Mouse (Mus musculus) MEL (cell line): ENCODE measurements around the gene Cstl1. TPM values are rescaled to one million over a fixed set of nuclear protein-coding genes. Genes with fewer than 3 reads are reported as not detected.

Experiments
- DNase-seq: peaks from one replicate; pipeline ENCODE4 v3.0.0; 2011; ENCODE audit warnings: low read depth, low spot score
- H3K27ac ChIP-seq: 2 replicates; pipeline ENCODE4 v1.5.1; 2012; ENCODE audit warnings: low read depth, mild to moderate bottlenecking, control low read depth, low read length, moderate library complexity; ENCODE audit not compliant: control insufficient read depth
- H3K27me3 ChIP-seq, 2 experiments: fragments of 150-350 bp in 1 of 2; sonication (generic) in 1 of 2; 2 replicates each; pipeline ENCODE4 v1.6.1; 2012; ENCODE audit warnings: low read length in 2 of 2, mild to moderate bottlenecking in 2 of 2, improper control_type of control experiment in 1 of 2, moderate library complexity in 1 of 2; ENCODE audit not compliant: insufficient read depth in 2 of 2, control insufficient read depth in 1 of 2
- H3K36me3 ChIP-seq, 2 experiments: 2 replicates each; pipeline ENCODE4 v1.6.1; 2012 to 2014; ENCODE audit warnings: low read length in 2 of 2, improper control_type of control experiment in 1 of 2, inconsistent platforms in 1 of 2, mild to moderate bottlenecking in 1 of 2; ENCODE audit not compliant: insufficient read depth in 2 of 2, control insufficient read depth in 1 of 2
- H3K4me1 ChIP-seq, 2 experiments: fragments of 150-350 bp in 1 of 2; sonication (generic) in 1 of 2; 2 replicates each; pipeline ENCODE4 v1.6.1; 2012; ENCODE audit warnings: low read length in 2 of 2, improper control_type of control experiment in 1 of 2, mild to moderate bottlenecking in 1 of 2; ENCODE audit not compliant: insufficient read depth in 2 of 2, control insufficient read depth in 1 of 2
- H3K4me3 ChIP-seq, 2 experiments: fragments of 150-350 bp in 1 of 2; sonication (generic) in 1 of 2; 2 replicates each; pipeline ENCODE4 v1.5.1; 2012; ENCODE audit warnings: low read depth in 2 of 2, low read length in 2 of 2, mild to moderate bottlenecking in 2 of 2, moderate library complexity in 2 of 2, control low read depth in 1 of 2, improper control_type of control experiment in 1 of 2; ENCODE audit not compliant: control insufficient read depth in 1 of 2, insufficient read depth in 1 of 2
- H3K79me2 ChIP-seq: 2 replicates; pipeline ENCODE4 v1.6.1; 2012; ENCODE audit warnings: mild to moderate bottlenecking, low read length, moderate library complexity; ENCODE audit not compliant: control insufficient read depth, poor library complexity, insufficient read depth
- H3K9ac ChIP-seq: 2 replicates; pipeline ENCODE4 v1.6.1; 2012; ENCODE audit warnings: low read depth, mild to moderate bottlenecking, control low read depth, low read length, moderate library complexity; ENCODE audit not compliant: control insufficient read depth, poor library complexity, severe bottlenecking
- H3K9me3 ChIP-seq: fragments of 150-350 bp; sonication (generic); replicated peaks from 2 replicates; pipeline ENCODE4 v1.6.1; 2012; ENCODE audit warnings: mild to moderate bottlenecking, low read length, improper control_type of control experiment, moderate library complexity; ENCODE audit not compliant: insufficient read depth
- BHLHE40 ChIP-seq: IDR thresholded peaks from 2 replicates; pipeline ENCODE4 v1.6.1; 2012; ENCODE audit warnings: low read depth, mild to moderate bottlenecking, inconsistent platforms, low read length, improper control_type of control experiment, borderline replicate concordance
- CHD1 ChIP-seq: IDR thresholded peaks from 2 replicates; pipeline ENCODE4 v1.6.1; 2012; ENCODE audit warnings: low read depth, mild to moderate bottlenecking, inconsistent platforms, low read length, improper control_type of control experiment
- CHD2 ChIP-seq: IDR thresholded peaks from 2 replicates; pipeline ENCODE4 v1.6.1; 2011; ENCODE audit warnings: low read length, improper control_type of control experiment
- CTCF ChIP-seq, 3 experiments: IDR thresholded peaks in 2 of 3; conservative IDR thresholded peaks in 1 of 3; 2 replicates each; pipeline ENCODE4 v1.5.1; 2011 to 2012; ENCODE audit warnings: low read length in 3 of 3, low read depth in 2 of 3, mild to moderate bottlenecking in 2 of 3, improper control_type of control experiment in 1 of 3, inconsistent platforms in 1 of 3, mixed read lengths in 1 of 3, moderate library complexity in 1 of 3; ENCODE audit not compliant: control insufficient read depth in 1 of 3, insufficient read depth in 1 of 3, poor library complexity in 1 of 3, severe bottlenecking in 1 of 3
- E2F4 ChIP-seq: IDR thresholded peaks from 2 replicates; pipeline ENCODE4 v1.6.1; 2011; ENCODE audit warnings: low read depth, low read length, improper control_type of control experiment, borderline replicate concordance
- ELF1 ChIP-seq: IDR thresholded peaks from 2 replicates; pipeline ENCODE4 v1.6.1; 2014; ENCODE audit warnings: low read depth, mild to moderate bottlenecking, inconsistent platforms, low read length, improper control_type of control experiment, moderate library complexity
- GABPA ChIP-seq: IDR thresholded peaks from 2 replicates; pipeline ENCODE4 v1.6.1; 2012; ENCODE audit warnings: low read depth, mild to moderate bottlenecking, inconsistent platforms, low read length, improper control_type of control experiment, moderate library complexity
- JUND ChIP-seq: IDR thresholded peaks from 2 replicates; pipeline ENCODE4 v1.6.1; 2011; ENCODE audit warnings: low read depth, mild to moderate bottlenecking, improper control_type of control experiment, low read length
- KAT2A ChIP-seq: conservative IDR thresholded peaks from 2 replicates; pipeline ENCODE4 v1.6.1; 2012; ENCODE audit warnings: low read depth, low read length, improper control_type of control experiment, inconsistent platforms
- NELFE ChIP-seq: IDR thresholded peaks from 2 replicates; pipeline ENCODE4 v1.6.1; 2011; ENCODE audit warnings: low read depth, low read length, improper control_type of control experiment
- POLR2AphosphoS2 ChIP-seq: IDR thresholded peaks from 2 replicates; pipeline ENCODE4 v1.6.1; 2011; ENCODE audit warnings: low read length, improper control_type of control experiment
- POLR2AphosphoS5 ChIP-seq: IDR thresholded peaks from 2 replicates; pipeline ENCODE4 v1.6.1; 2012; ENCODE audit warnings: low read depth, borderline replicate concordance, mild to moderate bottlenecking, inconsistent platforms, low read length, moderate library complexity, mixed read lengths
- RAD21 ChIP-seq: IDR thresholded peaks from 2 replicates; pipeline ENCODE4 v1.6.1; 2011; ENCODE audit warnings: mild to moderate bottlenecking, low read depth, low read length, improper control_type of control experiment
- RCOR1 ChIP-seq: IDR thresholded peaks from 2 replicates; pipeline ENCODE4 v1.6.1; 2012; ENCODE audit warnings: low read depth, mild to moderate bottlenecking, inconsistent platforms, low read length, improper control_type of control experiment
- TAL1 ChIP-seq: IDR thresholded peaks from 2 replicates; pipeline ENCODE4 v1.6.1; 2012; ENCODE audit warnings: mild to moderate bottlenecking, inconsistent platforms, low read length, moderate library complexity, mixed read lengths
- USF1 ChIP-seq: IDR thresholded peaks from 2 replicates; pipeline ENCODE4 v1.6.1; 2014; ENCODE audit warnings: low read depth, mild to moderate bottlenecking, inconsistent platforms, low read length, improper control_type of control experiment, moderate library complexity
- ZMIZ1 ChIP-seq: IDR thresholded peaks from 2 replicates; pipeline ENCODE4 v1.6.1; 2012; ENCODE audit warnings: low read depth, mild to moderate bottlenecking, inconsistent platforms, low read length, improper control_type of control experiment, moderate library complexity
- ZNF384 ChIP-seq: IDR thresholded peaks from 2 replicates; pipeline ENCODE4 v1.6.1; 2012; ENCODE audit warnings: low read depth, mild to moderate bottlenecking, inconsistent platforms, low read length, improper control_type of control experiment
- polyA plus RNA-seq, 2 experiments: library from polyadenylated mRNA; stranded (reverse) in 1 of 2; unstranded in 1 of 2; fragments of >175 nt in 1 of 2; fragments of >200 nt in 1 of 2; gene quantifications; 2 replicates each; pipeline versions ENCODE4 v1.2.1 to v1.2.4; 2012; ENCODE audit warnings: low replicate concordance in 2 of 2, low read depth in 1 of 2; ENCODE audit not compliant: insufficient read length in 2 of 2, insufficient read depth in 1 of 2, missing spikeins in 1 of 2
- total RNA-seq: library from RNA; depleted of rRNA; stranded (reverse); fragments of 300-350 nt; gene quantifications from 2 replicates; pipeline ENCODE4 v1.2.3, GENCODE M21; 2012

The Cstl1 gene
- total and polyA plus RNA-seq, 3 experiments: not detected

DNA sequence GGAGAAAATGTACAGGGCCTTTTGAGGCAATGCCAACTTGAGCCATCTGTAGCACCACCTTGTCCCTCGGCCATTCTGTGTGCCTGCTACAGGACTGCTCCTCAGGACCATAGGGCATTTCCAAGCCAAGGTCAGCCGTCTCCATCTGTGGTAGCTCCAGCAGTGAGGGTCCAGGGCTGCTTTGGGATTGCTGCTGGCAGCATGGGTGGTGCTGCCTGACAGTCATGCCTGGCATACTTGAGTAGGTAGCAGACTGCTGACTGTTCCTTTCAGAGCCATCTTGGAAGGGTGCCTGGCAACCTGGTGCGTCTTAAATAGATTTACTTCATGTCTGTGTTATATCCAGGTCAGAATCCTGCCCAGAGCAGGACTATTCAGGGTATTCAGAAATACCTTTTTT is 7.2 kb upstream of the Cstl1 start:
- Histone ChIP-seq H3K79me2 (no peaks in the 10 kb centered on the region), H3K36me3 (no peaks in the 10 kb centered on the region), H3K4me1 (no peaks in the 10 kb centered on the region), H3K27me3 (no peaks in the 10 kb centered on the region), H3K27ac (no peak overlapping the region), H3K9ac (no peak overlapping the region), H3K9me3 (no peaks in the 10 kb centered on the region), H3K4me3 (no peak overlapping the region)
- DNase-seq: no peak
- TF ChIP-seq TAL1 (no peak), POLR2AphosphoS5 (no peak), ZMIZ1 (no peak), USF1 (no peak)

DNA sequence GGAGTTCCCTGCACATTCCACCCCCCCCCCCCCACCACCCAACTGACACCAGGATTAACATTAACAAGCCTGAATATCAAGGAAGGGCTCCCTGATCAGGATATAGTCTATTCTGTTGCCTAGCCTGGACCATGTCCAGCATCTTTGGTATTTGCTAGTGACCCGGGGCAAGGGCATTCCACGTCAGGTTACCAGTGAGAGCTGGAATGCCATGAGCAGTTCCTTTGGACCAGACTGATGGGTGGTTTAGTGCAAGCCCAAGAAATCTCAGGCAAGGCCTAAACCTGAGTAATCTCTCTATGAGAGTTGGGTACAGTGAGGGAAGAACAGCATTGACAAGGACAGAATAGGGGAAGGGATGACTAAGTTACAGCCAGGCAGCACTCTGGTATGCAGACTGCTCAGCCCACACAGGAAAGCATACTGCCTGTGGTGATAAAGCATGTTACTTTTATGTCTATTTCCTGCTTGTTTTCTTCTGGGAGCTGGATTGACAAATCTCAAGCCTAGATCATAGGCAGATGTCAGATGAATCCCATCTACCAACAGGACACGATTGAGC is 6.2 kb upstream of the Cstl1 start:
- H3K36me3 ChIP-seq: no peaks in the 10 kb centered on the region
- H3K4me3 ChIP-seq: no peak overlapping the region
- H3K9ac ChIP-seq: no peak overlapping the region
- H3K27ac ChIP-seq: no peak overlapping the region
- no peaks in the 10 kb centered on the region for H3K27me3 ChIP-seq
- H3K9me3 ChIP-seq: no peaks in the 10 kb centered on the region
- H3K79me2 ChIP-seq: no peaks in the 10 kb centered on the region
- no peak for DNase-seq
- no peak for TF ChIP-seq POLR2AphosphoS5
- no peak for TF ChIP-seq POLR2AphosphoS2
- TF ChIP-seq CHD1: no peak
- no peak for TF ChIP-seq RAD21
- TF ChIP-seq KAT2A: no peak
- TF ChIP-seq JUND: no peak
- no peak for TF ChIP-seq CHD2
- TF ChIP-seq ZNF384: no peak
- TF ChIP-seq E2F4: no peak
- TF ChIP-seq CTCF (IDR thresholded peaks at IDR 0.05 in 2 of 3, conservative IDR thresholded peaks at IDR 0.05 in 1 of 3; ENCODE audit: control insufficient read depth in 1 of 3, insufficient read depth in 1 of 3, low read depth in 2 of 3, low read length in 3 of 3, poor library complexity in 1 of 3, severe bottlenecking in 1 of 3): no peak
- no peak for TF ChIP-seq BHLHE40
- no peak for TF ChIP-seq NELFE
- no peak for TF ChIP-seq ELF1
- no peak for TF ChIP-seq RCOR1
- no peak for TF ChIP-seq GABPA
- no peaks in the 10 kb centered on the region for H3K4me1 ChIP-seq
